Mouse (Mus musculus): Measurements from ENCODE around the gene Zfp148. TPM values are rescaled to one million over a fixed set of nuclear protein-coding genes. Genes with fewer than 3 reads are reported as not detected.

The Zfp148 gene
- polyA plus RNA-seq, 1 experiment from 2014 or later = 55.3 TPM

DNA sequence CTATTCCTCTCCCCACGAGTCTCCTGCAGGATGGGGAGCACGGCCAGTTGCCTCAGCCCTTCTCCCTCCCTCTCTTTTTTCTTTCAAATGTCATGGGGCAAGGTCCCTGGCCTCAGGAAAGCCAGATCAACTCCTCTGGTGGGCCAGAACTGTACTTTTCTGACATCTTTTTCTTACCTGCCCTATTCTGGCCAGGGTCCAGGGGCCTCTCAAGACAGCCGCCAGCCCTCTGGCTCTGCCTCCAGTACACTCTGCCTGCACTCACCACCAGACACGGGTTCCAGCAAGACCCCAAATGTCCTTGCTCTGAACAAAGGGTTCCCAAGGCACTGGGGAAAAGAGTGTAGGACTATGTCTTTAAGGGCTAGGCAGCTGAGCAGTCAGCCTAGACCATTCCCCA, 137.0 kb downstream of the Zfp148 start:
- 34% methylated on average over 4 of the region's 4 CpGs for WGBS
- Histone ChIP-seq H3K9ac (no peak overlapping the region), H3K9me3 (no peaks in the 10 kb centered on the region), H3K4me1 (replicated peaks) (peaks cover 11% of the 10 kb centered on the region), H3K4me2 (replicated peaks) (peak overlapping the region; percentile 77), H3K27me3 (replicated peaks) (no peaks in the 10 kb centered on the region), H3K4me3 (replicated peaks) (peak overlapping the region; percentile 26), H3K36me3 (no peaks in the 10 kb centered on the region), H3K27ac (no peak overlapping the region)
- ATAC-seq = peak; percentile 52

DNA sequence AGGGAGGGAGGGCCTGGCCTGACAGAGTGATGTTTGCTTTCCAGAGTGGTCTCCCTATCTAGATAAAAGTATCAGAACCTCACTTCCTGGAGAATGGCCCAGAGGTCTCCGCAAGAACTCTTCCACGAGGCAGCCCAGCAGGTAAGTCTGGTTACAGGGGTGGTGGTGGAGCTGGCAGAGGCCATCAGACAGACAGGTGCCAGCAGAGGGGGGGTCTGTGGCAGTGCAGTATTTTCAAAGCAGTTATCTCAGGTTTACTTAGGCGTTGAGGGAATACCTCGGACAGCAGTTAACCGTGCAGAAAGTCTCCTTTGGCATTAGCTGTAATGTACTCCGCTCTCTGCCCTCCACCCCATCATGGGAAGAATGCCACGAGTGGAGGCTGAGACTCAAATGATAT, 137.6 kb downstream of the Zfp148 start:
- H3K9ac ChIP-seq = no peak overlapping the region
- WGBS = 50% methylated on average over 7 of the region's 7 CpGs
- peaks cover 11% of the 10 kb centered on the region for H3K4me1 ChIP-seq (replicated peaks)
- no peaks in the 10 kb centered on the region for H3K27me3 ChIP-seq (replicated peaks)
- no peak overlapping the region for H3K27ac ChIP-seq
- peak; percentile 14; the same call in 1 of the 2 replicates for ATAC-seq
- H3K36me3 ChIP-seq = no peaks in the 10 kb centered on the region
- H3K4me3 ChIP-seq (replicated peaks) = no peak overlapping the region
- H3K9me3 ChIP-seq = no peaks in the 10 kb centered on the region
- no peak overlapping the region for H3K4me2 ChIP-seq (replicated peaks)

DNA sequence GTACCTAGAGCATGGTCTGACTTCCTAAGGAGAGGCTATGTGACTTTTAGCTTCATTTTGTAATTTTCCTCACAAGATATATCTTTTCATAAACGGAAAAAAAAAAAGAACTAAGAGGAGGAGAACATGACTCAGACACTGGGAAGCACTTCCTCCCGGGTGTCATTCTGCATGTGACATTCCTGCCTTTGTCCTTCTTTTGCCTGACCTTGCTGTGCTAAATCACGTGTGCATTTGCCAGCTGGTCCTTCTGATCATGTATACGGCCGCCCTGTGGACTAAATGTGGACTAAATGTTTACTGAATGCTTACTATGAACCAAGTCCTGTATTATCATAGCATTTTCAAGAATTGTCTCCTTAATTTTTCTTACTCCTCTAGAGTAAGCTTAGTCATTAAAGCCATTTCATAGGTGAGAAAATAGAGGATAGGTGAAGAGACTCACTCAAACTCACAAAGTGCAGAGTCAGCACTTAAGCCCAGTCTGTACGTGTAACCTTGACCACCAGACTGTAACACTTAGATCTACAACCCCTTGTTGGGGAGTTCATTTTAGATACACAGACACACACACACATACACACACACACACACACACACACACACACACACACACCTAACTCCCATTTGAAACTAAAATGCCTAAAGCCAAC, 139.4 kb downstream of the Zfp148 start:
- WGBS = 72% methylated on average over 6 of the region's 6 CpGs
- no peaks in the 10 kb centered on the region for H3K36me3 ChIP-seq
- no peak for ATAC-seq

DNA sequence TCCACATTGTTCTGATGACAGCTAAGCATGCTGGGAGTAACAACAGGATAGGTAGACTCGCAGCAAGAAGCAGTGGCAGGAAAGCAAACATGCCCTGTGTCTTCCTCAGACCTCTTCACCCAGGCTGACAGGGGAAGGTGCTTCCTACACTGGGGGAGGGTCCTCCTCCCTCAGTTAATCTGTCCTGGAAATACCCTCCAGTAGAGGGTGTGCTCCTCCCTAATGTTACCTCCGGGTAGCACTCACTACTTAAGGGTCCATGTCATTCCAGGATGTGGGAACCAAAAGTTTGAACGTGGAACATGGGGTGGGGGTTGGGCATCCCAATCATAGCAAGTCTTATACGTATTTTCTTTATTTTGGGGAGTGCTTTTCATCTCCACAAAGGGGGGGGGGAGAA, 141.9 kb downstream of the Zfp148 start:
- no peaks in the 10 kb centered on the region for H3K27me3 ChIP-seq (replicated peaks)
- no peak overlapping the region for H3K4me3 ChIP-seq (replicated peaks)
- peaks cover 3% of the 10 kb centered on the region for H3K4me1 ChIP-seq (replicated peaks)
- no peak overlapping the region for H3K27ac ChIP-seq
- H3K9me3 ChIP-seq = no peaks in the 10 kb centered on the region
- H3K4me2 ChIP-seq (replicated peaks) = no peak overlapping the region
- 47% methylated on average over 4 of the region's 4 CpGs for WGBS
- H3K9ac ChIP-seq = no peak overlapping the region
- H3K36me3 ChIP-seq = no peaks in the 10 kb centered on the region
- no peak for ATAC-seq

More for the DNA sequence above, 139.4 kb downstream of the Zfp148 start:
- Histone ChIP-seq H3K27ac (no peak overlapping the region), H3K4me1 (replicated peaks) (peaks cover 11% of the 10 kb centered on the region), H3K4me3 (replicated peaks) (no peak overlapping the region), H3K4me2 (replicated peaks) (no peak overlapping the region), H3K27me3 (replicated peaks) (no peaks in the 10 kb centered on the region), H3K9ac (no peak overlapping the region), H3K9me3 (no peaks in the 10 kb centered on the region)

DNA sequence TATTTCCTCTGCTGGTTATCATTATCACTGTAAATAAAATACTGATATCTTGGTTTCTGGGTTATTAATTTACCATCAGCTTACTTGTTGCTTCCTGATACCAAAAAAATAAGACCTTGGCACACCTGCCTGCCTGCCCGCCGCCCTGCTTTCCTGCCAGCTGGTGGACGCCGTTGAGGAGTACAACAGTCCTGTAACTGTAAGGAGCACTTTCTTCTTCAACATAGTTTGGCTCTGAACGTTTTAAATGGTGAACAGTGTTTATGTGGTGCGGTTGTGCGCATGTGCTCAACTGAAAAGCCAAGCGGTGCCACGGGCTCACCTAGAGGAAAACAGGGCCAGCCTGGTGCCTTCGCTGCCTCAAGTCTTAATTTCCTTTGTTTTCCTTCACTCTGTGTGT, 142.9 kb downstream of the Zfp148 start:
- ATAC-seq = peak; percentile 68; the same call in 1 of the 2 replicates

DNA sequence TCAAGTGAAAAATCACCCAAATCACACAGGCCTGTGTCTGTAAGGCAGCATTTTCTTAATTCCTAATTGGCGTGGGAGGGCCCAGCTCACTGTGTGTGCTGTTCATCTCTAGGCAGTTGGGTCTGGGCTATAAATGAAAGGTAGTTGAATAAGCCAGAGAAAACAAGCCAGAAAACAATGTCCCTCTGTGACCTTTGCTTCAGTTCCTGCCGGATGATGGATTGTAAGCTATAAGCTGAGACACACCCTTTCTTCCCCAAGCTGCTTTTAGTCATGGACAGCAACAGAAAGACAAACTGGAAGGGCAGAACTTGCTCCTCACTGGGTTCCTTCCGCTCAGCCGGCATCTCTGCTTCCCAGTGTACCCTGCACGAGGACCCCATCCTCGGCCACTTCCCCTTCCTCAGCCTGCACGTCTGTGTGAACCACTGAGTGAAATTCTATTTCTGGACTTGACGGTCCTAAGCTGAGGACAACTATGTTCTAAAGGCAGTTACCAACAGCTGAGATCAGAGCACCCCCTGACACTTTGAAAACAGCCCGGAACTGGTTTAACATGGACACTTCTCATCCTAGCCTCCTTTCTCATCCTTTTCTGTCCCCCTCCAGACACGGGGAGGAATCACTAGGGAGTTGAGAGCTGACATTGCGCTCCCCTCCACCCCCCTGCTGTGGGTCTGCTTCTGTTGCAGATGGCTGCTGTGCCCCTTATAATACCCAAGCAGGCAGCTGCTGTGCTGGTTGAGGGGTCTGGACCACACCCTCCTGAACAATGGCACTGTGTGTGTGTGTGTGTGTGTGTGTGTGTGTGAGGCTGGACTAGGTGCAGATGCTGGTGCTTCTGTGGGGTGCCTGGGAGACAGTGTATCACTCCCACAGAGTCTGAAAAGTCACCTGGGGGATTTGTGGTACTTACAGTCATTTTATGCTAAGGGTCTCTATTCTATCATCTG, 149.1 kb downstream of the Zfp148 start:
- H3K27me3 ChIP-seq (replicated peaks) = no peaks in the 10 kb centered on the region
- H3K4me3 ChIP-seq (replicated peaks) = no peak overlapping the region
- H3K9me3 ChIP-seq = no peaks in the 10 kb centered on the region
- peak; percentile 81 for ATAC-seq
- peak overlapping the region; percentile 17; the same call in 1 of the 2 replicates for H3K27ac ChIP-seq
- H3K4me2 ChIP-seq (replicated peaks) = no peak overlapping the region
- no peaks in the 10 kb centered on the region for H3K36me3 ChIP-seq
- H3K9ac ChIP-seq = no peak overlapping the region
- 55% methylated on average over 11 of the region's 11 CpGs for WGBS
- peaks cover 7% of the 10 kb centered on the region for H3K4me1 ChIP-seq (replicated peaks)

More for the DNA sequence above, 142.9 kb downstream of the Zfp148 start:
- 65% methylated on average over 10 of the region's 10 CpGs for WGBS
- no peaks in the 10 kb centered on the region for H3K27me3 ChIP-seq (replicated peaks)
- 0 out of 2 replicates have a peak overlapping the region, but pooled peaks have one; percentile 7 for H3K4me2 ChIP-seq (replicated peaks)
- no peaks in the 10 kb centered on the region for H3K36me3 ChIP-seq
- no peak overlapping the region for H3K27ac ChIP-seq
- H3K9ac ChIP-seq = no peak overlapping the region
- H3K9me3 ChIP-seq = no peaks in the 10 kb centered on the region
- no peaks in the 10 kb centered on the region; the same call in 1 of the 2 replicates for H3K4me1 ChIP-seq (replicated peaks)
- no peak overlapping the region for H3K4me3 ChIP-seq (replicated peaks)

DNA sequence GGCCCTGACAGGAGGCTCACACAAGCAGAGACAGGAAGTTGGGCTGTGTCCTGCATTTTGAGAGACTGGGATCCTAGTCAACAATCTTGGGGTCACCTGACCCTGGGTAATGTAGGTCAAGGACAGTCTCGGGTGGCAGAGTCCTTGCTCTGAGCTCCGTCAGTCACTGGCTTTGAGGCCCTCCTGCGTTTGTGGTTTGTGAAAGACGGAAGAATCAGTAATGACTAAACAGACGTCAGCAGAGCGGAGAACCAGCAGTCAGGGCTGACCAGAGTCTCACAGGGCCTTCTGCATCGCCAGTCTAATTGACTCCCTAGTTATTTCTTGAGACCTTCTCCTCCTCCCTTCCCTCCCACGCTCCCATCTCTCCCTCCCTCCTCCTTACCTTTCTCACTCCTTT, 150.5 kb downstream of the Zfp148 start:
- WGBS = 70% methylated on average over 8 of the region's 8 CpGs
- H3K4me1 ChIP-seq (replicated peaks) = peaks cover 7% of the 10 kb centered on the region
- H3K4me2 ChIP-seq (replicated peaks) = no peak overlapping the region
- no peak overlapping the region for H3K4me3 ChIP-seq (replicated peaks)
- H3K27ac ChIP-seq = no peak overlapping the region
- no peaks in the 10 kb centered on the region for H3K27me3 ChIP-seq (replicated peaks)
- H3K9ac ChIP-seq = no peak overlapping the region
- no peak for ATAC-seq
- H3K36me3 ChIP-seq = no peaks in the 10 kb centered on the region
- no peaks in the 10 kb centered on the region for H3K9me3 ChIP-seq

DNA sequence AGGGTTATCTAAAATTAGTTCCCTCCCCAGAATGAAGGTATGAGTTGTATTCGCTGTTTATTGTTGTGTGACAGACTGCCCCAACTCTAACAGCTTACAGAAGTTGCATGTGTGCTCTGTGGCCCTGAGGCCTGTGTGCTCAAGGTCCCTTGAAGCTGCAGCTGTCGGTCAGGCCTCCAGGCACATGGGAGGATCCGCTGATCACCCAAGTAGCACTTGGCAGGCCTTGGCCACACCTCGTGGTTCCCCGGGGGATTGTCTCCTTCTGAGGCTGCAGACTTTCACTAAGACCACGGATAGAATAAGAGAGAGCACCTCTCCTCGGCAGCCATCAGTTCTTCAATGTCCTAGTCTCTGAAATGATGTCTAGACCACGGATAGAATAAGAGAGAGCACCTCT, 155.8 kb downstream of the Zfp148 start:
- Histone ChIP-seq H3K4me2 (replicated peaks) (no peak overlapping the region), H3K4me3 (replicated peaks) (no peak overlapping the region), H3K4me1 (replicated peaks) (no peaks in the 10 kb centered on the region), H3K36me3 (no peaks in the 10 kb centered on the region), H3K27ac (no peak overlapping the region), H3K9ac (no peak overlapping the region), H3K27me3 (replicated peaks) (no peaks in the 10 kb centered on the region), H3K9me3 (no peaks in the 10 kb centered on the region)
- no peak for ATAC-seq
- WGBS = 77% methylated on average over 8 of the region's 8 CpGs

DNA sequence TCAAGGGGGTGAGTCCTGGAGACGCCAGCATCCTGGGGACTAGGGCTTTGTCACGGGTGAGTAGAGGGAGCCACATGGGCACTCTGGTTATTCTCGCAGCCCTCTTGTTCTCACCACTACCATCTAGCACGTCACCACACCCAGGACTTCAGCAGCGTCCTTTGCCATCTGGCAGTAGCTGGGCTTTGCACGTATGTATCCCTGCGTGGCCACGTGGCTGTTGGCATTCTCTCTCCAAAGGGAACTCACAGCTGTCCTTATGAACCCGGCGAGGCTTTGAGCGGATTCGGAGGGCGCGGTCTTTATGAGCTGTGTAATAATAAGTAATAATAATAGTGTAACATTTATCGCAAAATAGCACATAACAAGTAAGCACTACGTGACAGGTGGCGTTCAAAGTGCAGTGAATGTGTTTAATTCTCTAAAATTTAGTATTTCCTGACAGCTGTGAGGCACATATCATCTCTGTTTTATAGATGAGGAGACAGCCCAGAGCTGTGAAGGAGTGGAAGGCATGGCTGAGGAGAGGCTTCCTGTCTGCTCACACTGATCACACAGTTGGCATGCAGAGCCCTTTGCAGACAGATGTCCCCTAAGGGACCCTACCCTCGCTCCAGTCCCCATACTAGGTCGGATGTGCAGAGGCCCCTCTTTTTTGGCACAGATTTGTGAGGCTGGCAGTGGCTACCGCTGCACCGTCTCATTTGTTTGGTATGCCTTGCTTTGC, 157.0 kb downstream of the Zfp148 start:
- Histone ChIP-seq H3K4me3 (replicated peaks) (no peak overlapping the region), H3K36me3 (no peaks in the 10 kb centered on the region), H3K4me1 (replicated peaks) (no peaks in the 10 kb centered on the region), H3K9ac (no peak overlapping the region), H3K27ac (no peak overlapping the region), H3K9me3 (no peaks in the 10 kb centered on the region), H3K4me2 (replicated peaks) (no peak overlapping the region), H3K27me3 (replicated peaks) (no peaks in the 10 kb centered on the region)
- 0 out of 2 replicates have a peak, but pooled peaks have one; percentile 49 for ATAC-seq
- 63% methylated on average over 21 of the region's 21 CpGs for WGBS

DNA sequence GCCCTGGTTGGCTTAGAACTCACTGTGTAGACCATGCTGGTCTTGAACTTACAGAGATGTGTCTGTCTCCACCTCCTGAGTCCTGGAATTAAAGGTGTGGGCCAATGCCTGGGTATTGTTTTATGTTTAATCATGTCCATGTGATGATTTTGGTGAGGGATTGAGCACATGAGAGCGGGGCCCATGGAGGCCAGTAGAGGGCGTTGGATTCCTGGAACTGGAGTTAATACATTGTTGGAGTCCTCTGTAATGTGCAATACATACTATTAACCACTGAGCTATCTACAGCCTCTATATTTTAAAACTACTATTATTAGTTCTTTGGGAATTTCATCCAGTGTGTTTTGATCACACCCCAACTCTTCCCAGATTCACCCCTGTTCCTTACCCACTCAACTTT, 163.7 kb downstream of the Zfp148 start:
- Histone ChIP-seq H3K36me3 (no peaks in the 10 kb centered on the region), H3K9me3 (no peaks in the 10 kb centered on the region), H3K27ac (no peak overlapping the region), H3K4me2 (replicated peaks) (no peak overlapping the region), H3K4me1 (replicated peaks) (0 out of 2 replicates have a peak, but pooled peaks cover 4% of the 10 kb centered on the region), H3K27me3 (replicated peaks) (no peaks in the 10 kb centered on the region), H3K4me3 (replicated peaks) (no peak overlapping the region), H3K9ac (no peak overlapping the region)
- no peak for ATAC-seq
- WGBS = 88% methylated on average over 2 of the region's 2 CpGs

DNA sequence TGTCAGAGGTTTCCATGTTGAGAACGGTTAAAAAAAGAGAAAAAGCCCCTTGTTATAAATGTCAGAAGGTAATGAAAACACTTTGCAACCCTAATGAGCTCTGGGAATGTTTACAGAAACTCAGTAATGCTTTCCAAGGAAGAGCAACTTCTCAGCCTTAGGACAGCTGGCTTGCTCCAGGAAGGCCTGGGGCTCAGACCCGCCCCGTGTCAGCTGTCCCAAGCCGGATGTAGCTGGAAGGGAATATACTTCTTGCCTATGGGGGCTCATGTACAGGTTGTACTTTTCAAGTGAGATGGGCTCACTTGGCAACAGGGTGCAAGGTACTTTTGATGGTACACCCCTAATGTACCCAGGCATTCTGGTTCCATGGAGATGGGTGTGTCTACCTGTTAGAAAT, 164.9 kb downstream of the Zfp148 start:
- H3K4me1 ChIP-seq (replicated peaks) = 0 out of 2 replicates have a peak, but pooled peaks cover 4% of the 10 kb centered on the region
- no peaks in the 10 kb centered on the region for H3K9me3 ChIP-seq
- H3K4me3 ChIP-seq (replicated peaks) = no peak overlapping the region
- no peak for ATAC-seq
- WGBS = 59% methylated on average over 4 of the region's 4 CpGs
- no peaks in the 10 kb centered on the region for H3K27me3 ChIP-seq (replicated peaks)
- H3K9ac ChIP-seq = no peak overlapping the region
- no peak overlapping the region for H3K4me2 ChIP-seq (replicated peaks)
- H3K36me3 ChIP-seq = no peaks in the 10 kb centered on the region
- peak overlapping the region; percentile 38; the same call in 1 of the 2 replicates for H3K27ac ChIP-seq
